Mouse (Mus musculus): ENCODE data around the gene Nfe2l3. TPM values are rescaled to one million over a fixed set of nuclear protein-coding genes. Genes with fewer than 3 reads are reported as not detected.

The Nfe2l3 gene
- polyA plus RNA-seq, 1 experiment from 2014 or later, result 0.36 TPM

DNA sequence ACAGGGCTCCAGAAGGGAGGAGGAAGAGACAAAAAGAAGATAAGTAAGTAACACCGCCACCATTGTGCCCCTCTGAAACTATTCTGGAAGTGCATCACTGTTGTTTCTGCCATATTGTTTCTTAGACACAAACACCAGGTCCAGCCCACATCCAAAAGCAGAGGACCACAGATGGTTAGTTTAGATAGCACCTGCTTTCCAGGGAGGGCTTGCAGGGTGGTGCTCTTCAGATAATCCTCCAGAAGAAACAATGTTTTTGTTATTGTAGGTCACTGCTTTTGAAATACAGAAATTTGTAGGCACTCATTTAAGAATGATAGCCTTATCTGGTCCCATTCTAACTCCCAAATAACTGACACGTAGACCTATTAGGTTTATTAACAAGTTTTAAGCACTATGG, 7.9 kb upstream of the Nfe2l3 start:
- Histone ChIP-seq H3K4me2 (no peak overlapping the region), H3K27ac (ENCODE audit: low read depth, low read length) (no peak overlapping the region)
- no peak; the same call in 1 of the 2 replicates for ATAC-seq (replicated peaks; ENCODE audit: low FRiP score)

DNA sequence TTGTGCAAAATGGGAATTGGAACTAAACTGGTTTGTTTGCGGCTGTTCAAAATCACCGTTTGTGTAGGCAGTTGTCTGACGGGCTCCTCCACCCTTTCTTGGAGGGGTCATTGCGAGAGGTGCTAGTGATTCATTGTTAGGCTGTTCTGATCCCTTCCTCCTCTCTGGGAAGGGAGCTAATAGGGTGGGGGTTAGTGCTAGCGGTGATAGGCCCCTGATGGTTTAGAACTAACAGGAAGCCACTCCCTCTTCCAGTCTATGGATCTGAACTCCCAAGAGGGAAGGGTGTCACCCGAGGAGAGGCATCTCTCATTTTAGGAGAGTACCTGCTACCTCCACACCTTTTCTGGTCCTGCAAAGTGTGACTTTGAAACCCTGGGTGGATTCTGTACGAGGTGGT, 1.8 kb downstream of the Nfe2l3 start:
- H3K4me2 ChIP-seq, result no peak overlapping the region

More for the DNA sequence above, 7.9 kb upstream of the Nfe2l3 start:
- H3K9ac ChIP-seq (ENCODE audit: low read depth, low read length), result no peak overlapping the region
- H3K4me1 ChIP-seq (replicated peaks; ENCODE audit: control insufficient read depth, insufficient read depth, low read length), result peaks cover 4% of the 10 kb centered on the region; the same call in 1 of the 2 replicates
- no peak for DNase-seq (ENCODE audit: low spot score)
- no peaks in the 10 kb centered on the region; the same call in 1 of the 2 replicates for H3K27me3 ChIP-seq (replicated peaks; ENCODE audit: control insufficient read depth, insufficient read depth, low read length)
- WGBS, result 68% methylated on average over 2 of the region's 2 CpGs
- H3K9me3 ChIP-seq (ENCODE audit: control insufficient read depth, low read length), result peaks cover 2% of the 10 kb centered on the region; the same call in 1 of the 2 replicates
- H3K36me3 ChIP-seq (ENCODE audit: control insufficient read depth, insufficient read depth, low read length), result no peaks in the 10 kb centered on the region
- no peak overlapping the region for H3K4me3 ChIP-seq (ENCODE audit: low read depth, low read length)

DNA sequence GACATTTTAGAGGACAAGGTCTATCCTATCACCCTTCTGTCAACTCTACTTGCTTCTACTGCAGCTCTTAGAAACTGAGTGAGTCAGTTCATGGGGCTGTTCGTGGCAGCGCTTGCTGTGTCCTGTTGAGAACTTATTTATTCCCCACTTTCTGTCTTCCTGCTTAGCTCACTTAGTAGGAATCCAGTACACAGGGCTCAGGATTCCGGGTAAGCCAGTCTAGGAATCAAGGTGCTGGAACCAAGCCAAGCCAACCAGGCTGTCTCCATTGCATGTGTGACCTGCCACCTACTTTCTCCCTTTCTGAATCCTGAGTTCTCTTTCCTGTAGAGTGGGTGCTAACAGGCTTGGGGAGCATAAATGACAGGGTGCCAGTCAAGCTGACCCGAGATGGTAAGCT, 5.2 kb downstream of the Nfe2l3 start:
- Histone ChIP-seq H3K36me3 (ENCODE audit: control insufficient read depth, insufficient read depth, low read length) (no peaks in the 10 kb centered on the region), H3K9me3 (ENCODE audit: control insufficient read depth, low read length) (no peaks in the 10 kb centered on the region), H3K4me1 (replicated peaks; ENCODE audit: control insufficient read depth, insufficient read depth, low read length) (peaks cover 6% of the 10 kb centered on the region; the same call in 1 of the 2 replicates), H3K9ac (ENCODE audit: low read depth, low read length) (no peak overlapping the region), H3K27me3 (replicated peaks; ENCODE audit: control insufficient read depth, insufficient read depth, low read length) (peaks cover 38% of the 10 kb centered on the region), H3K4me2 (no peak overlapping the region), H3K4me3 (ENCODE audit: low read depth, low read length) (no peak overlapping the region), H3K27ac (ENCODE audit: low read depth, low read length) (no peak overlapping the region)
- ATAC-seq (replicated peaks; ENCODE audit: low FRiP score) (no peak), DNase-seq (ENCODE audit: low spot score) (no peak)
- 75% methylated on average over 4 of the region's 4 CpGs for WGBS

More for the DNA sequence above, 1.8 kb downstream of the Nfe2l3 start:
- no peaks in the 10 kb centered on the region for H3K36me3 ChIP-seq (ENCODE audit: control insufficient read depth, insufficient read depth, low read length)
- no peak overlapping the region for H3K27ac ChIP-seq (ENCODE audit: low read depth, low read length)
- no peaks in the 10 kb centered on the region for H3K9me3 ChIP-seq (ENCODE audit: control insufficient read depth, low read length)
- H3K27me3 ChIP-seq (replicated peaks; ENCODE audit: control insufficient read depth, insufficient read depth, low read length), result peaks cover 48% of the 10 kb centered on the region
- H3K4me1 ChIP-seq (replicated peaks; ENCODE audit: control insufficient read depth, insufficient read depth, low read length), result peaks cover 13% of the 10 kb centered on the region
- no peak for ATAC-seq (replicated peaks; ENCODE audit: low FRiP score)
- no peak overlapping the region for H3K9ac ChIP-seq (ENCODE audit: low read depth, low read length)
- DNase-seq (ENCODE audit: low spot score), result no peak
- WGBS, result 22% methylated on average over 7 of the region's 7 CpGs
- H3K4me3 ChIP-seq (ENCODE audit: low read depth, low read length), result no peak overlapping the region

DNA sequence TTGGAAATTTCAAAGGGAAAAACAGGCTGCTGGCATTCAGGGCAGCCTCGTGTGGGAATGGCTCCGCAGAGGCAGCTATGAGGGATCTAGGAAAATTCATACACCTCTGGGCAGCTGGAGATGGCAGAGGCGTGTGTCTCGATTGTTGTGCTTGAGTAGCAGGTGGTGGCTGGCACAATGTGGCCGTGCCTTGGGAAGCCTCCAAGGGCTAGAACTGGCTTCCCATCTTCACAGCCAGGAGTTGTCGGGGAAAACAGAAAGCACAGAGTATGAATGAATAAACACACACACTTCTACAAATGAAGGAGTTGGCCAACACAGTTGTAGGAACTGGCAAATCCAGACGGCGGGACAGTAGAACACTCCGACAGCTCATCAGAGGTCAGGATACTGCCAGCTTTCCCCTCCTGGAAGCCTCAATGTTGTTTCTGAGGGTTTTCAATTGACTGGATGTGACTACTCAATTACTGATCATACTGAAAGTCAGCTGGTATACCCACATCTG, 6.4 kb downstream of the Nfe2l3 start:
- WGBS, result 82% methylated on average over 9 of the region's 9 CpGs
- no peak for ATAC-seq (replicated peaks; ENCODE audit: low FRiP score)
- peaks cover 25% of the 10 kb centered on the region for H3K27me3 ChIP-seq (replicated peaks; ENCODE audit: control insufficient read depth, insufficient read depth, low read length)

DNA sequence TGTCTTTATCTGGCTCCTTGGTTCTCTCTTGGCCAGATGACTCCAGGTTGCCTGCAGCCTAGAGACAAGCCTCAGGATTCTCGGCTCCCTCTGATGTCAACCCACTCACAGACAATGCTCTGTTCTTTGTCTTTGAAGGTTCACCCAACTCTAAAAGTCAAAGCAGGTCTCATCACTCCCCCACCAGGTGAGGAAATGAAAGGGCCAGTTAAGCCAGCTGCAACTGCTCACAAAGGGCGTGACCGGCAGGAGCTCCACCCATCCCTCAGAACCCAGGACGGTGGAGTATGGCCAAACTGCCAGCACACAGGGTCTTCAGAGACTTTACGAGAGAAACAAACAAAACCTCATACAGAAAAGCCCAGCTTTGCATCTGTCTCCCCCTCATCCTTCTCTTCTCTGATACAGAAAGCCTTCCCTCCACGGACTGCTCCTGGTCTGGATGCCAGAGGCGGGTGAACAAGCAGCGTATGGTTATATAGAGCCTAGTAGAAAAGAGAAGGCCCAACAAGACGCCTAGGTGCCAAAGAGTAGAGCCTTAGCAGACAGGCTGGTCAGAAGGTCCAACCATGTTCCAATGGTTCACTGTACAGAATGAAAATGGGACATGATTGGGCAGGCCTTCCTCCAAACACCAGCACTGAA, 9.8 kb downstream of the Nfe2l3 start:
- no peak overlapping the region for H3K9ac ChIP-seq (ENCODE audit: low read depth, low read length)
- WGBS, result 51% methylated on average over 9 of the region's 9 CpGs

More for the DNA sequence above, 6.4 kb downstream of the Nfe2l3 start:
- Histone ChIP-seq H3K9me3 (ENCODE audit: control insufficient read depth, low read length) (no peaks in the 10 kb centered on the region), H3K4me3 (ENCODE audit: low read depth, low read length) (no peak overlapping the region), H3K4me1 (replicated peaks; ENCODE audit: control insufficient read depth, insufficient read depth, low read length) (no peaks in the 10 kb centered on the region), H3K27ac (ENCODE audit: low read depth, low read length) (no peak overlapping the region), H3K4me2 (no peak overlapping the region), H3K9ac (ENCODE audit: low read depth, low read length) (no peak overlapping the region), H3K36me3 (ENCODE audit: control insufficient read depth, insufficient read depth, low read length) (no peaks in the 10 kb centered on the region)
- no peak for DNase-seq (ENCODE audit: low spot score)

GRCm38 (mm10) chr6:51452927-51453503, 20.5 kb downstream of the Nfe2l3 start:
- no peaks in the 10 kb centered on the region for H3K27me3 ChIP-seq (replicated peaks; ENCODE audit: control insufficient read depth, insufficient read depth, low read length)
- no peaks in the 10 kb centered on the region for H3K36me3 ChIP-seq (ENCODE audit: control insufficient read depth, insufficient read depth, low read length)
- no peak overlapping the region for H3K27ac ChIP-seq (ENCODE audit: low read depth, low read length)
- WGBS, result 73% methylated on average over 7 of the region's 7 CpGs
- DNase-seq (ENCODE audit: low spot score), result no peak
- H3K4me3 ChIP-seq (ENCODE audit: low read depth, low read length), result no peak overlapping the region
- no peak for ATAC-seq (replicated peaks; ENCODE audit: low FRiP score)
- H3K9ac ChIP-seq (ENCODE audit: low read depth, low read length), result no peak overlapping the region
- no peaks in the 10 kb centered on the region for H3K4me1 ChIP-seq (replicated peaks; ENCODE audit: control insufficient read depth, insufficient read depth, low read length)
- no peaks in the 10 kb centered on the region for H3K9me3 ChIP-seq (ENCODE audit: control insufficient read depth, low read length)
- H3K4me2 ChIP-seq, result no peak overlapping the region

More for the DNA sequence above, 9.8 kb downstream of the Nfe2l3 start:
- Histone ChIP-seq H3K27me3 (replicated peaks; ENCODE audit: control insufficient read depth, insufficient read depth, low read length) (no peaks in the 10 kb centered on the region; the same call in 1 of the 2 replicates), H3K36me3 (ENCODE audit: control insufficient read depth, insufficient read depth, low read length) (no peaks in the 10 kb centered on the region), H3K4me3 (ENCODE audit: low read depth, low read length) (no peak overlapping the region), H3K4me2 (no peak overlapping the region), H3K9me3 (ENCODE audit: control insufficient read depth, low read length) (no peaks in the 10 kb centered on the region), H3K27ac (ENCODE audit: low read depth, low read length) (no peak overlapping the region), H3K4me1 (replicated peaks; ENCODE audit: control insufficient read depth, insufficient read depth, low read length) (no peaks in the 10 kb centered on the region)
- DNase-seq (ENCODE audit: low spot score), result no peak
- ATAC-seq (replicated peaks; ENCODE audit: low FRiP score), result no peak

DNA sequence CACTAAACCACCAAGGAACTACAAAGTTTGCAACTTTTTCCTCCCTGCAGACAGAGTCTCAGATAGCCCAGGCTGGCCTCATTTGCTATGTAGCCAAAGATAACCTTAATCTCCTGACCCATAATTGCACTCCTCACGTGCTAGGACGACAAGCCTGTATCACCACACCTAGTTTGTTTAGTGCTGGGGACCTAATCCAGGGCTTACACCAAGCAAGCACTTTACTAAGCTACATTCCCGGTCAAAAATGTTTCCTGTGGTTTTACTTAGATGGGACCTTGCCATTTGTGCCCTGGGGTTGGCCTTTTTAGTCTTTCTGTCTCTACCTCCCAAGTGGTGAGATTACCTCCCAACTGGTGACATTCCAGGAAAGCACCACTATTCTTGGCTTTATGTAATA, 22.5 kb downstream of the Nfe2l3 start:
- DNase-seq (ENCODE audit: low spot score) (no peak), ATAC-seq (replicated peaks; ENCODE audit: low FRiP score) (no peak)
- H3K4me3 ChIP-seq (ENCODE audit: low read depth, low read length), result no peak overlapping the region
- H3K4me2 ChIP-seq, result no peak overlapping the region
- H3K9me3 ChIP-seq (ENCODE audit: control insufficient read depth, low read length), result no peaks in the 10 kb centered on the region
- 30% methylated on average over 3 of the region's 3 CpGs for WGBS
- peaks cover 5% of the 10 kb centered on the region for H3K36me3 ChIP-seq (ENCODE audit: control insufficient read depth, insufficient read depth, low read length)
- H3K27me3 ChIP-seq (replicated peaks; ENCODE audit: control insufficient read depth, insufficient read depth, low read length), result no peaks in the 10 kb centered on the region
- no peak overlapping the region for H3K9ac ChIP-seq (ENCODE audit: low read depth, low read length)
- H3K27ac ChIP-seq (ENCODE audit: low read depth, low read length), result no peak overlapping the region
- H3K4me1 ChIP-seq (replicated peaks; ENCODE audit: control insufficient read depth, insufficient read depth, low read length), result no peaks in the 10 kb centered on the region

DNA sequence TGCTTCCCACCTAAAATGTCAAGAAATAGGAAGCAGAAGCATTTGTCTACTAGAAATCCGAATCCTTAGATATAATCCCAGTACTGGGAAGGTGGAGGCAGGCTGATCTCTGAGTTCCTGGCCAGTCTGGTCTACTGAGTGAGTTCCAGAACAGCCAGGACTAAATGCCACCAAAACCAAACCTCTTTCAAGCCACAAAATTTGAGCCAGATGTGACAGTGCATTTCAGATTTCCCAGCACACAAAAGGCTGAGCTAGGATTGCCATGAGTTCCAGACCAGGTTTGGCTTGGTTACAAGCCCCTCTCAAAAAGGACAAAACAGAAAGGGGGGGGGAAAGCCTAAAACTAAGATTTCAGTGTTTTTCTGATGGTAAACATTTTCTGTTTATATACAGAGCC, 23.7 kb downstream of the Nfe2l3 start:
- 71% methylated on average over 1 of the region's 1 CpGs for WGBS
- ATAC-seq (replicated peaks; ENCODE audit: low FRiP score) (no peak), DNase-seq (ENCODE audit: low spot score) (no peak)

GRCm38 (mm10) chr6:51457283-51457682, 24.8 kb downstream of the Nfe2l3 start:
- WGBS, result 68% methylated on average over 3 of the region's 3 CpGs
- no peaks in the 10 kb centered on the region for H3K9me3 ChIP-seq (ENCODE audit: control insufficient read depth, low read length)
- H3K4me2 ChIP-seq, result no peak overlapping the region
- H3K36me3 ChIP-seq (ENCODE audit: control insufficient read depth, insufficient read depth, low read length), result peaks cover 19% of the 10 kb centered on the region
- no peak overlapping the region for H3K9ac ChIP-seq (ENCODE audit: low read depth, low read length)
- H3K4me3 ChIP-seq (ENCODE audit: low read depth, low read length), result no peak overlapping the region
- H3K27ac ChIP-seq (ENCODE audit: low read depth, low read length), result no peak overlapping the region
- no peaks in the 10 kb centered on the region for H3K4me1 ChIP-seq (replicated peaks; ENCODE audit: control insufficient read depth, insufficient read depth, low read length)
- no peaks in the 10 kb centered on the region for H3K27me3 ChIP-seq (replicated peaks; ENCODE audit: control insufficient read depth, insufficient read depth, low read length)
- ATAC-seq (replicated peaks; ENCODE audit: low FRiP score) (no peak), DNase-seq (ENCODE audit: low spot score) (no peak)

More for the DNA sequence above, 23.7 kb downstream of the Nfe2l3 start:
- Histone ChIP-seq H3K4me3 (ENCODE audit: low read depth, low read length) (no peak overlapping the region), H3K27ac (ENCODE audit: low read depth, low read length) (no peak overlapping the region), H3K27me3 (replicated peaks; ENCODE audit: control insufficient read depth, insufficient read depth, low read length) (no peaks in the 10 kb centered on the region), H3K9me3 (ENCODE audit: control insufficient read depth, low read length) (no peaks in the 10 kb centered on the region), H3K4me1 (replicated peaks; ENCODE audit: control insufficient read depth, insufficient read depth, low read length) (no peaks in the 10 kb centered on the region), H3K36me3 (ENCODE audit: control insufficient read depth, insufficient read depth, low read length) (peaks cover 10% of the 10 kb centered on the region), H3K4me2 (no peak overlapping the region), H3K9ac (ENCODE audit: low read depth, low read length) (no peak overlapping the region)
